Mouse (Mus musculus) forebrain, embryonic 10.5 days (tissue): ENCODE data around the gene Mta1. TPM values are rescaled to one million over a fixed set of nuclear protein-coding genes. Genes with fewer than 3 reads are reported as not detected.
A peak's percentile ranks its signal among the peaks of the same experiment; 100 is the strongest.

Experiments
- DNase-seq: peaks from one replicate; pipeline ENCODE4 v3.0.0-alpha.2; 2017; ENCODE audit warnings: low spot score; ENCODE audit errors: extremely low spot score
- H3K27ac ChIP-seq: fragments of 300-500 bp; sonication (generic); 2 replicates; pipeline ENCODE4 v1.5.1; 2016; ENCODE audit warnings: mild to moderate bottlenecking
- H3K27me3 ChIP-seq: fragments of 300-500 bp; sonication (generic); 2 replicates; pipeline ENCODE4 v1.6.1; 2016; ENCODE audit warnings: mild to moderate bottlenecking; ENCODE audit not compliant: poor library complexity, severe bottlenecking
- H3K36me3 ChIP-seq: fragments of 300-500 bp; sonication (generic); replicated peaks from 2 replicates; pipeline ENCODE4 v1.6.1; 2016; ENCODE audit warnings: mild to moderate bottlenecking, moderate library complexity
- H3K4me1 ChIP-seq: fragments of 300-500 bp; sonication (generic); 2 replicates; pipeline ENCODE4 v1.6.1; 2016
- H3K4me3 ChIP-seq: fragments of 300-500 bp; sonication (generic); 2 replicates; pipeline ENCODE4 v1.5.1; 2016; ENCODE audit warnings: mild to moderate bottlenecking, moderate library complexity
- H3K9me3 ChIP-seq: fragments of 300-500 bp; sonication (generic); 2 replicates; pipeline ENCODE4 v1.6.1; 2016; ENCODE audit warnings: mild to moderate bottlenecking, moderate library complexity
- WGBS: fragments of 180-500 bp; shearing (Covaris S2); methylation state at CpG from one replicate; pipeline ENCODE4 v1.1.7; 2016; 5-methylcytosine and 5-hydroxymethylcytosine counted together
- polyA plus RNA-seq: library from polyadenylated mRNA; unstranded; fragments of >200 nt; fragmentation: Nextera tagmentation; extraction: Ambion mirVana; gene quantifications from 2 replicates; pipeline ENCODE4 v1.2.1, GENCODE M21; 2016

The Mta1 gene
- polyA plus RNA-seq, 1 experiment from 2014 or later: 22.7 TPM

DNA sequence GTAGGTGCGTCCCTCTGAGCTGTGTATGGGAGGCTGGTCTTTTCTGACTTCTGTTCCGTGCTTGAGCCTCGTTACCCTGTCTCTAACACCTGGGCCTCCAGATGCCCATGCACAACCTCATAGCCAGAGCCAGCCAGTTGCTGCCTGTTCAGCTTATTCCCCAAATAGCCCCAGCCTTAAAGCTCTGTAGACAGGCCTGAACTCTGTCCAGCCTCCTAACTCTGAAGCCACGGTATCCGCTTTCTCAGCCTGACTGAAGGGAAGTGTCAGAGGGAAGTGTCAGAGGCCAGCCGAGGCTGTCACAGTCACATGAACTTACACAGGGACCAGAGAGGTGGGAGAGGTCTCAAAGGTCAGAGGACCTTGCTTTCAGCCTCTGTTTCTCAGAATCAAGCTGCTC lies 26.6 kb downstream of the Mta1 start:
- WGBS: 91% methylated on average over 6 of the region's 6 CpGs
- Histone ChIP-seq H3K4me3 (no peak overlapping the region), H3K4me1 (no peaks in the 10 kb centered on the region), H3K36me3 (peaks cover 100% of the 10 kb centered on the region), H3K9me3 (no peaks in the 10 kb centered on the region), H3K27ac (no peak overlapping the region), H3K27me3 (no peaks in the 10 kb centered on the region)
- DNase-seq: no peak

DNA sequence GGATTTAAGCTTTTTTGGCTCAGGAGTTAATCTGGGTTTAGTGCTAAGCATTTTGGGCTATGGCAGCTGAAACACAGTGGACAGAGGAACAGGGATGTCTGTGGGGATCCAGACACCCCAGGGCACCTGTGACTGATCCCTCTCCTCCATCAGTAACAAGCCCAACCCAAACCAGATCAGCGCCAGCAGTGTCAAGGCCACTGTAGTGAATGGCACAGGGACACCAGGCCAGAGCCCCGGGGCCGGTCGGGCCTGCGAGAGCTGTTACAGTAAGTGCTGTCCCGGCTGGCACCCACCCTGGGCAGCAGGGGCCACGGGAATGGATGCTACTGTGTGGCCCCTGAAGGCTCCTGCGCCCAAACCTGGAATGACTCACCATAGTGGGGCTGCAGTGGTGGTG lies 32.7 kb downstream of the Mta1 start:
- Histone ChIP-seq H3K4me1 (no peaks in the 10 kb centered on the region), H3K36me3 (peaks cover 100% of the 10 kb centered on the region), H3K27me3 (no peaks in the 10 kb centered on the region), H3K4me3 (no peak overlapping the region), H3K9me3 (no peaks in the 10 kb centered on the region), H3K27ac (no peak overlapping the region)
- 93% methylated on average over 8 of the region's 8 CpGs for WGBS
- no peak for DNase-seq

DNA sequence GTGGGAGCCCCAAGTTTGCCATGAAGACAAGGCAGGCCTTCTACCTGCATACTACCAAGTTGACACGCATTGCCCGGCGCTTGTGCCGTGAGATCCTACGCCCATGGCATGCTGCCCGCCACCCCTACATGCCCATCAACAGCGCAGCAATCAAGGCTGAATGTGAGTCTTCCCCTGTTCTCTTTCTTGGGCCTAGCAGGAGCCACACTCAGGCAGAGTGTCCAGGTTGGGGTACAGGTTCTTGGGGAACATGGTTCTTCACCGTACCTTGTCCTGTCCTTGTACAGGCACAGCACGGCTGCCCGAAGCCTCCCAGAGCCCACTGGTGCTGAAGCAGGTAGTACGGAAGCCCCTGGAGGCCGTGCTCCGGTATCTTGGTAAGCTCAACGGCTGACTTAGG lies 33.5 kb downstream of the Mta1 start:
- no peak for DNase-seq
- 96% methylated on average over 14 of the region's 14 CpGs for WGBS

DNA sequence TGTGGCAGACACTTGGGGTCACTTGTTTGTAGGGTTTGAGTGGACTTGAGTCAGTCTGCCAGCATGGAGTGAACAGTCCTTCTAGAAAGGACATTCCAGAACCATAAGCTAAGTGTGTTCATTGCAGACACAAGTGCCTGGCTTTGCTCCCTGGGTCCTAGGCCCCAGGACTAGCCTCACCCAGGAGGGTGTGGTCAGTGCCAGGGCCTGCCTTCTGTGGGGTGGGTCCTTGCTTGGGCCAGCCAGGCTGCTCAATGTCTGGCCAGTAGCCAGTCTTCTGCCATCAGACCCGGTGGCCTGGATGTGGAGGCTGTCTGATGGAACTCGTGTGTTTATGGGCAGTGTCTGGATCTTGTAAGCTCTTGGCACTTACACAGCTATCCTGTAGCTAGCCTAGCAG lies 34.5 kb downstream of the Mta1 start:
- no peak overlapping the region for H3K4me3 ChIP-seq
- H3K27ac ChIP-seq: no peak overlapping the region
- H3K36me3 ChIP-seq: peaks cover 100% of the 10 kb centered on the region
- 96% methylated on average over 2 of the region's 2 CpGs for WGBS
- no peaks in the 10 kb centered on the region for H3K9me3 ChIP-seq
- H3K4me1 ChIP-seq: peaks cover 3% of the 10 kb centered on the region; the same call in 1 of the 2 replicates
- no peaks in the 10 kb centered on the region for H3K27me3 ChIP-seq
- no peak for DNase-seq

More for the DNA sequence above, 33.5 kb downstream of the Mta1 start:
- no peak overlapping the region for H3K4me3 ChIP-seq
- H3K27ac ChIP-seq: no peak overlapping the region
- H3K36me3 ChIP-seq: peaks cover 100% of the 10 kb centered on the region
- no peaks in the 10 kb centered on the region for H3K4me1 ChIP-seq
- H3K27me3 ChIP-seq: no peaks in the 10 kb centered on the region
- H3K9me3 ChIP-seq: no peaks in the 10 kb centered on the region

DNA sequence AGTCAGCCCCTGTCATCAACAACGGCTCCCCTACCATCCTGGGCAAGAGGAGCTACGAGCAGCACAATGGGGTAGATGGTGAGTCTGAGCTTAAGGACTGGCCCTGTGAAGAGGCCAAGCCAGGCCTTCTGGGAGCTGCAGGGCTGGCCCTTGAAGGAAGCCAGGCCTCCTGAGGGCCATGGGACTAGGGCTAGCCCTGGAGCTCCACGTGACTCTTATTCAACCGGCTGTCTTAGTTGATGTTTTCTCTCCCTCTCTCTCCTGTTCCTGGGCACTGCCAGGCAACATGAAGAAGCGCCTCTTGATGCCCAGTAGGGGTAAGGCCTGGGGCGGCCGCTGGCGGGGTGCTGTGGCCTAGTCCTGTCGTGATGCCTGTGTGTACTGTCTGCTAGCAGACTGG lies 35.2 kb downstream of the Mta1 start:
- H3K4me1 ChIP-seq: peaks cover 9% of the 10 kb centered on the region
- DNase-seq: no peak
- peaks cover 100% of the 10 kb centered on the region for H3K36me3 ChIP-seq
- WGBS: 96% methylated on average over 9 of the region's 9 CpGs
- H3K9me3 ChIP-seq: no peaks in the 10 kb centered on the region
- H3K27me3 ChIP-seq: no peaks in the 10 kb centered on the region
- no peak overlapping the region for H3K27ac ChIP-seq
- no peak overlapping the region for H3K4me3 ChIP-seq

DNA sequence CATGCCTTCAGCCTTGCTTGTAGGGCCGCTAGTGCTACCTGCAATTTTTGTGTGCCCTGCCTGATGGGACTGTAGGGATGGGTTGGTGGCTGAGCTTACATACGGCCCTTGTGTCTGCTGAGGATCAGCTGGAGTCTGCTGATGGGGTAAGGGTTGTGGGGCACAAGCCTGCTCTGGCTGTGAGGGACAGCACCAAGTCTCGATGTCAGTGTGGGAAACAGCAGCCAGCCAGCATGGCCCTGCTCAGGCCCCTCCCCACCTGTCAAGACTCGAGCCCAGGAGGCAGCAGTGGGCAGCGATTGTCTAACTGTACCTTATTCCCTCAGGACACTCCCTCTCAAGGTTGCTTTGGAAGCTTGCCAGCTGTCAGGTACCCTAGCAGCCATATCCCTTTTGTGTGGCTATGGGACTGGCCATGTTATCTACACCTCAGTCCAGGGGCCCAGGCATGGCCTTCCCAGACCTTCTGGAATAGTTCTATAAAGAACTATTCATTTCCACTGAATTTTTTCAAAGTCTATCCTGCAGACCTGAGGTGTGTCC lies 35.9 kb downstream of the Mta1 start:
- Histone ChIP-seq H3K27me3 (no peaks in the 10 kb centered on the region), H3K36me3 (peaks cover 100% of the 10 kb centered on the region), H3K4me1 (peaks cover 16% of the 10 kb centered on the region), H3K9me3 (no peaks in the 10 kb centered on the region), H3K27ac (no peak overlapping the region), H3K4me3 (no peak overlapping the region)
- no peak for DNase-seq
- 86% methylated on average over 5 of the region's 5 CpGs for WGBS

DNA sequence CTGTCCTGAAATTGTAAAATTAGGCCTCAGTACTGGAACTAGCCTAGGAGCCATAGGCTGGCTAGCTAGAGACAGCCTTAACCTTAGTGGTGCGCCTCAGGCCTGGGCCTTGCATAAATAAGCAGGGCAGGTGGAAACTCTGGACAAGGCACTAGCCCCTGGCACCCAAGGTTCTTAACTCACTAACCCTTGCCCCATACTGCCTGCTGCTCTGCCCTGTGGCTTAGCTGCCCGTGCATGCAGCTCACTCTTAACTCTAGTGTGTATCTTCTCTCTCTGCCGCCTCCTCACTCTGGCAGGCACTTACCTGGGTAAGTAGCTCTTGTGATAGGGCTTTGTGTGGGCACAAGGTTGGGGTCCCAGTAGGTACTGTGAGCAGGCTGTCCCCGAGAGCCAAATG lies 36.4 kb downstream of the Mta1 start:
- 91% methylated on average over 4 of the region's 4 CpGs for WGBS
- no peak overlapping the region for H3K4me3 ChIP-seq
- H3K9me3 ChIP-seq: no peaks in the 10 kb centered on the region
- no peak for DNase-seq
- peaks cover 21% of the 10 kb centered on the region for H3K4me1 ChIP-seq
- H3K27ac ChIP-seq: no peak overlapping the region
- no peaks in the 10 kb centered on the region for H3K27me3 ChIP-seq
- peaks cover 97% of the 10 kb centered on the region for H3K36me3 ChIP-seq

DNA sequence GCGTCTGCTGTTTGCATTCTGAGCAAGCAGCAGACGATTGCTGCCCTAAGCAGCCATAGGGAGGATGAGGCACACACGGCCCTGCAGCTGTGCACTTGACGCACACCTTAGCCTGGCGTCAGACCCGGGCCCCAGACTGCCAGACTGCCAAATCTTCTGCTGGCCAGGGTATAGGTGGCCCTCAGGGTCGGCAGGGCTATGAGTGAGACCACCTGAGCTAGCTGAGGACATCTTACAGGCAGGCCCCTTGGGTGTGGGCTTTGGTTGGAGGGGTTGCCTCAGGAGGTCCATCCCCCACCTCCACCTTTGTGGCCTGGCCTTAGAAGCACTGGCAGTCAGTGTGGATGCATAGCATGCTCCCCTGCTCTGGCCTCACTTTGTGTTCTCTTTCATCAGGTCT lies 37.3 kb downstream of the Mta1 start:
- H3K36me3 ChIP-seq: peaks cover 88% of the 10 kb centered on the region
- no peaks in the 10 kb centered on the region for H3K9me3 ChIP-seq
- DNase-seq: no peak
- H3K4me3 ChIP-seq: no peak overlapping the region
- H3K4me1 ChIP-seq: peaks cover 30% of the 10 kb centered on the region
- no peaks in the 10 kb centered on the region; the same call in 1 of the 2 replicates for H3K27me3 ChIP-seq
- 95% methylated on average over 7 of the region's 7 CpGs for WGBS
- H3K27ac ChIP-seq: no peak overlapping the region

DNA sequence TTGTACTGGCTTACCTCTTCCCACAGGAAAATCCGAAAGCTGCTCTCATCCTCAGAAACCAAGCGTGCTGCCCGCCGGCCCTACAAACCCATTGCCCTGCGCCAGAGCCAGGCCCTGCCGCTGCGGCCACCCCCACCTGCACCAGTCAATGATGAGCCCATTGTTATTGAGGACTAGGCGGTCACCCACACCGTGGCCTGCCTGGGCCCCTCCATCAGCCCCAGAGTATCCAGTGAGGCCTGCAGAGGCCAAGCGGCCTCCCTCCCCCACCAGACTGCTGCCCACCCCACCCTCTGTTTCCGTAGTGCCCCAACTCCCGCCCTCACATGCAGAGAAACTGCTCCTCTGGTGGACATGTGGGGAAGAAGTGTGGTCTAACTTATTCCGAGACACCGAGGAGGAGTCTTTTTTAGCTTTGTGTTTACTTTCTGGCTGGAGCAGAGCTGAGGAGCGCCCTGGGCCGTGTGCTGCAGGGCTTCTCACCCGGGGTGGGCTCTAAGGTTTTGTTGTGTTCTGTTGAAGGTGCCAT lies 38.5 kb downstream of the Mta1 start:
- 88% methylated on average over 17 of the region's 17 CpGs for WGBS
- Histone ChIP-seq H3K4me1 (peaks cover 41% of the 10 kb centered on the region), H3K9me3 (no peaks in the 10 kb centered on the region), H3K27ac (no peak overlapping the region), H3K36me3 (peaks cover 76% of the 10 kb centered on the region), H3K4me3 (no peak overlapping the region), H3K27me3 (peaks cover 11% of the 10 kb centered on the region)
- no peak for DNase-seq

DNA sequence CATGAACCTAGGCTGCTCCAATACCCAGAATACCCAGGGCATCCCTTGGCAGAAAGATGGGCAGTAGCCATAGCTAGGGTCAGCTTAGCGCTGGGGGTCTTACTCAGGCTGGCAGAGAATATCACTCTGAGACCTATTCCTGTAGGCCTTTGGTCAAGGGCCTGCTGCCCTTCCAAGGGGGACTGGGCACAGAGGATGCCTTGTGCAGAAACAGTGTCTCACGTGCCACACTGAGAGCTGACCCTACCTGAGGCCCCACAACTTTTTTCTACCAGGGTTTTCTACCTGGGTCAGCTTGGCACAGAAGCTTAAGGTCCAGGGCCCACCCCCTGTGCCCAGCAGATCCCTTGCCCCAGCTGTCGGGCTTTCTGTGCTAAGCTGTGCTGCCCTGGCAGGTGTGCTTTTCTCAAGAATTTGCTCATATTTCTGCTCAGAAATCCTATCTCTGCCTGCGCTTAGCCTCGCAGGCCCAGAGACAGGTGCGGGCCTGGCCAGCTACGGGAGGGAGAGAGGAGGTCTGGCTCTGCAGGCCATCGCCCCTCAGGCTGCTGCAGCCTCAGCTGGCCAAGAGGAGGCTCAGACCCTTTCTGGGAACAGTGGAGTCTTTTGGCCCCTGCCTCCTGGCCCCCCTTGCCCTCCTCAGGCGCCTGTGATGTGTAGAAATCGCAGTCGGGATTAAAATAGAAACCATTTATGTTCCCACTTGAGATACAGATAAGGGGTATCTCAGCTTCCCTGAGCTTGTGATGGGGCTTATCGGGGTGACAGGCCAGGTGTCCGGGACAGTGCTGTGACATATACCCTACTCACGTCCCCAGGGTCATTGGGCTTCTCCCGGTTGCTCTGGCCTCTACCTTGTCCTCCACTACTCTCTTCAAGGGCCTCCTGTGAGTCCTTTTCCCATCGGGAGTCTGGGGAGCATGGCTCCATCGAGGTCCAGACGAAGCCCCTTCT lies 39.5 kb downstream of the Mta1 start:
- Histone ChIP-seq H3K4me1 (peaks cover 51% of the 10 kb centered on the region), H3K9me3 (no peaks in the 10 kb centered on the region), H3K27ac (0 out of 2 replicates have a peak overlapping the region, but pooled peaks have one; percentile 7), H3K4me3 (no peak overlapping the region), H3K27me3 (peaks cover 21% of the 10 kb centered on the region), H3K36me3 (peaks cover 66% of the 10 kb centered on the region)
- 89% methylated on average over 18 of the region's 18 CpGs for WGBS
- no peak for DNase-seq

DNA sequence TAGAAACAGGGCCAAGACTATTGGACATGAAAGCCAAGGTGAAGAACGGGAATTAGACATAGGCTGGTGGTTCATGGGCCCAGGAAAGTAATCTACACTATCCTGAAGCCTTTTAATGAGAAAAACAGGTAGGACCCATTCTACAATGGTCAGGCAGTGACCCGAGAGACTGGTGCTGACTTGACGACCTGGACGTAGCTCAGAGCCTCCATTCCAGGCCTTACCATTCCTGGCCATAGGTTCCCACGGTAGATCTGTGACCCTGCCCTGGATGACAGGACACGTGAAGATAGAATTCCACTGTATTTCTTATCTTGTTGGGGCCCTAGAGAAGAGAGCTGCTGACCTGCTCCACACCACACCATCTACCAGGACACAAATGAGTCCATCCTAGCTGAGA lies 40.2 kb downstream of the Mta1 start:
- peak overlapping the region; percentile 92; the same call in 1 of the 2 replicates for H3K27ac ChIP-seq
- peaks cover 60% of the 10 kb centered on the region for H3K36me3 ChIP-seq
- 80% methylated on average over 6 of the region's 6 CpGs for WGBS

DNA sequence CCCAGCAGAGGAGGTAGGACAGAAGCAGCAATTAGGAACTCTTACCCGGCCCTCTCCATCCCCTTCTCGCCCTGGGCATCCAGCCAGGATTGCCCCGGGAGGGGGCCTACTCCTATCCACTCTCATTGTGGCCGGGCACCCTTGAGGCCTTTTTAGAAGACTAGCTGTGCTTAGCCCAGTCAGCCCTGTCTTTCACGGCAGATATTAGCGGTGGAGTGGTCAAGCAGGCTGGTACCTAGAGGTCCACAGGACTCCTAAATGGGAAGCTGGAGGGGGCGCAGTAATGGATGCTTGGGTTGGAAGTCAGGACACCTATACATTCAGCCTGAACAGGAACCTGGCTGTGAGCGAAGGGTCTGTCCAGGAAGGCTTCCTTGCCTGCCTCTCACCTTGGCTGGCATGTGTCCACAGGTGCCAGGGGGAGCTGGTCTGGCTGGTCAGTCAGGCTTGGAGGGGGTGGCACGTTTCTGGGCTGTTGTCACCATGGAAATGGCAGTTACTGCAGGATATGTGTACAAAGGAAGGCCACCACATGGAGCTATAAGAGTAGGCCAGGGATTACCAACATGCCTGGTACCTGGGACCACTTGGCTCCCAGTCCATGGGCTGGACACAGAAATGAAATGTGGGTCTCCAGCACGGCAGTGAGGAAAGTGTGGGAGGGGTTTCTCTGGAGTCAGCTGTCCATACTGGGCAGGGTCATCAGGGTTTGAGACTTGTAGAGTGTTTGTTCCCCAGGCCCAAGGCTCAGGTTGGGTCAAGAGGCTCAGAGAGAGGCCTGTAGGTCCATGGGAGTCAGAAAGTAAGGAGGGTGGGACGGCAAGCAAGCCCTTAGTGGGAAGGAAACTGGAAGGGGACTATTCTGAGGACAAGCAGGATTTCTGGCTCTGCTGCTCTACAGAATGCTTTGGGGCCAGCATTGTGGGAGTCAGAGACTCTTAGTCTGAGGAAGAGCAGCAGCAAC lies 41.1 kb downstream of the Mta1 start:
- H3K4me3 ChIP-seq: peak overlapping the region; percentile 70
- WGBS: 50% methylated on average over 11 of the region's 11 CpGs
- H3K9me3 ChIP-seq: no peaks in the 10 kb centered on the region
- H3K27me3 ChIP-seq: peaks cover 31% of the 10 kb centered on the region
- no peak for DNase-seq
- peak overlapping the region; percentile 92 for H3K27ac ChIP-seq
- H3K4me1 ChIP-seq: peaks cover 62% of the 10 kb centered on the region
- H3K36me3 ChIP-seq: peaks cover 60% of the 10 kb centered on the region

More for the DNA sequence above, 40.2 kb downstream of the Mta1 start:
- DNase-seq: no peak
- Histone ChIP-seq H3K4me3 (no peak overlapping the region), H3K9me3 (no peaks in the 10 kb centered on the region), H3K27me3 (peaks cover 29% of the 10 kb centered on the region), H3K4me1 (peaks cover 59% of the 10 kb centered on the region)
